Mouse (Mus musculus) E14TG2a.4 (cell line): ENCODE data around the gene Rhd.
"Not testable (repeated sequence)": the region's sequence is repeated elsewhere in the genome, so short reads cannot be mapped to it uniquely, and the experiment has no call there.

Experiments used
- H3K27me3 ChIP-seq: 2 replicates; pipeline ENCODE4 v1.6.1; 2014; ENCODE audit warnings: low read length, control low read depth; ENCODE audit not compliant: insufficient read depth
- H3K36me3 ChIP-seq: 2 replicates; pipeline ENCODE4 v1.6.1; 2014; ENCODE audit warnings: low read length, control low read depth; ENCODE audit not compliant: insufficient read depth
- H3K4me1 ChIP-seq: replicated peaks from 2 replicates; pipeline ENCODE4 v1.6.1; 2014; ENCODE audit warnings: low read depth, low read length, control low read depth
- H3K4me3 ChIP-seq: replicated peaks from 2 replicates; pipeline ENCODE4 v1.5.1; 2014; ENCODE audit warnings: mild to moderate bottlenecking, low read length
- H3K9me3 ChIP-seq: 2 replicates; pipeline ENCODE4 v1.6.1; 2014; ENCODE audit warnings: low read length, control low read depth
- CTCF ChIP-seq: conservative IDR thresholded peaks from 2 replicates; pipeline ENCODE4 v1.5.1; 2014; ENCODE audit warnings: low read length
- NANOG ChIP-seq: IDR thresholded peaks from 2 replicates; pipeline ENCODE4 v1.6.1; 2014; ENCODE audit warnings: borderline replicate concordance, low read length, mixed read lengths
- POU5F1 ChIP-seq: IDR thresholded peaks from 2 replicates; pipeline ENCODE4 v1.6.1; 2014; ENCODE audit warnings: low read length, borderline replicate concordance

Rhd gene

GRCm38 (mm10) chr4:134863937-134864729 lies at the start of gene Rhd:
TSS of gene Rhd (plus strand) at chr4:134864536.
- TF ChIP-seq CTCF (no peak), POU5F1 (no peak), NANOG (no peak)
- Histone ChIP-seq H3K36me3 (no peaks in the 10 kb centered on the region), H3K4me1 (peaks cover 60% of the 10 kb centered on the region), H3K4me3 (peak within 1 kb of the TSS; percentile 65), H3K27me3 (peaks cover 61% of the 10 kb centered on the region), H3K9me3 (no peaks in the 10 kb centered on the region)

- peaks cover 57% of the 10 kb centered on the region for H3K4me1 ChIP-seq
- no peaks in the 10 kb centered on the region for H3K27me3 ChIP-seq
- no peaks in the 10 kb centered on the region for H3K9me3 ChIP-seq
- TF ChIP-seq CTCF (no peak), NANOG (no peak), POU5F1 (no peak)
- no peak overlapping the region for H3K4me3 ChIP-seq
- peaks cover 76% of the 10 kb centered on the region for H3K36me3 ChIP-seq
Measured at GRCm38 (mm10) chr4:134817706-134818105, 46.6 kb upstream of the Rhd start.

GRCm38 (mm10) chr4:134821061-134821460 lies 43.3 kb upstream of the Rhd start:
- Histone ChIP-seq H3K4me3 (no peak overlapping the region), H3K9me3 (no peaks in the 10 kb centered on the region), H3K27me3 (no peaks in the 10 kb centered on the region), H3K36me3 (peaks cover 75% of the 10 kb centered on the region), H3K4me1 (peaks cover 25% of the 10 kb centered on the region)
- TF ChIP-seq POU5F1 (no peak), NANOG (no peak), CTCF (no peak)

- no peak for TF ChIP-seq POU5F1
- no peak for TF ChIP-seq NANOG
- TF ChIP-seq CTCF = no peak
- H3K9me3 ChIP-seq = no peaks in the 10 kb centered on the region
- peaks cover 31% of the 10 kb centered on the region for H3K4me1 ChIP-seq
- no peaks in the 10 kb centered on the region for H3K27me3 ChIP-seq
- no peak overlapping the region for H3K4me3 ChIP-seq
- peaks cover 85% of the 10 kb centered on the region for H3K36me3 ChIP-seq
Measured at GRCm38 (mm10) chr4:134823560-134823959, 40.8 kb upstream of the Rhd start.

GRCm38 (mm10) chr4:134825864-134826263 lies 38.5 kb upstream of the Rhd start:
- H3K4me3 ChIP-seq, H3K9me3 ChIP-seq, H3K27me3 ChIP-seq: not testable (repeated sequence)
- peaks cover 85% of the 10 kb centered on the region for H3K36me3 ChIP-seq
- H3K4me1 ChIP-seq = peaks cover 18% of the 10 kb centered on the region

- no peaks in the 10 kb centered on the region for H3K27me3 ChIP-seq
- H3K36me3 ChIP-seq = peaks cover 89% of the 10 kb centered on the region
- no peak for TF ChIP-seq NANOG
- peak; percentile 60; the same call in 1 of the 2 replicates for TF ChIP-seq POU5F1
- peaks cover 18% of the 10 kb centered on the region for H3K4me1 ChIP-seq
- 0 out of 2 replicates have a peak overlapping the region, but pooled peaks have one; percentile 10 for H3K4me3 ChIP-seq
- no peaks in the 10 kb centered on the region for H3K9me3 ChIP-seq
Measured at GRCm38 (mm10) chr4:134826348-134826747, 38.0 kb upstream of the Rhd start.

- Histone ChIP-seq H3K36me3 (peaks cover 88% of the 10 kb centered on the region), H3K27me3 (no peaks in the 10 kb centered on the region), H3K4me1 (peaks cover 18% of the 10 kb centered on the region), H3K4me3 (no peak overlapping the region), H3K9me3 (no peaks in the 10 kb centered on the region)
- TF ChIP-seq CTCF = no peak
Measured at GRCm38 (mm10) chr4:134827806-134828205, 36.5 kb upstream of the Rhd start.

GRCm38 (mm10) chr4:134831934-134832333 lies 32.4 kb upstream of the Rhd start:
- Histone ChIP-seq H3K9me3 (no peaks in the 10 kb centered on the region), H3K27me3 (no peaks in the 10 kb centered on the region), H3K36me3 (peaks cover 92% of the 10 kb centered on the region), H3K4me3 (no peak overlapping the region), H3K4me1 (peaks cover 19% of the 10 kb centered on the region)
- no peak for TF ChIP-seq POU5F1
- no peak for TF ChIP-seq NANOG
- TF ChIP-seq CTCF = no peak

GRCm38 (mm10) chr4:134835486-134835885 lies 28.9 kb upstream of the Rhd start:
- Histone ChIP-seq H3K36me3 (peaks cover 67% of the 10 kb centered on the region), H3K4me1 (peaks cover 44% of the 10 kb centered on the region), H3K4me3 (no peak overlapping the region), H3K9me3 (no peaks in the 10 kb centered on the region), H3K27me3 (no peaks in the 10 kb centered on the region)
- TF ChIP-seq NANOG (no peak), CTCF (no peak), POU5F1 (no peak)
